Mouse (Mus musculus): ENCODE measurements around the gene Ccdc84. TPM values are rescaled to one million over a fixed set of nuclear protein-coding genes. Genes with fewer than 3 reads are reported as not detected.
"Not testable (repeated sequence)": the region's sequence is repeated elsewhere in the genome, so short reads cannot be mapped to it uniquely, and the experiment has no call there.

Gene Ccdc84
- polyA plus RNA-seq (2016; fragmentation: Nextera tagmentation; extraction: Ambion mirVana): 21.6 and 28.4 TPM in 2 replicates

DNA sequence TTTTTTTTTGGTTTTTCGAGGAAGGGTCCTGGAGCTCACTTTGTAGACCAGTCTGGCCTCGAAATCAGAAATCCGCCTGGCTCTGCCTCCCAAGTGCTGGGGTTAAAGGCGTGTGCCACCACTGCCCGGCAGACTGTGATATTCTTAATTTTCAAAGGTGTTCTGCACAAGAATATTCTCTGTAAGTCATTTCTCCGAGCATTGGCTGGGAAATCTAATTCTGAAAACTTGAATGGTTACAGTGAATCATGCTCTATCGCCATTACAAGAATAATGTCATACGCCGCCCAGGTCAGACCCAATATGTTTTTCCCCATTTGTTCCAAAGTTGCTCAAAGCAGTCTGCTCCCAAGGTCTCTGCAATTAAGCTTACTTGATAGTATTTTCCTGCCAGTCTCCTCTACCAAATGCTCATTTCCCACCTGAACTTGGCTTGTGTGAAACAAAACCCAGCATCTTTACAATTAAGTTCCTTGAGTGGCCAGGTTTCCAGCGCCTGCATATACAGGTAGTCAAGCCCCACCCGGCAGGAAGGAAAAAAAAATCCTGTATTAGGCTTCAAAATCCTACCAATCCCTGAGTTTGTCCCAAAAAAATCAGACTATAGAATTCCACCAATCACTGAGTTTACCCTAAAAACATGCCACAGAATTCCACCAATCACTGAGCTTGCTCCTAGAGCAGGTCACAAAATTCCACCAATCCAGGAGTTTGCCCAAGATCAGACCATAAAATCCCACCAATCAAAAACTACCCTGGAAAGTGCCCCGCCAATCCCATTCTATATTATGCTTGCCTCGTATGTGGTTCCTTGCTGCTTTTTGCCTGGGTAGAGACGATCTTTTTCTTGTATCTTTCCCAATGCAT, at the start of gene Ccdc84:
TSS of gene Ccdc84 (minus strand) at position 51 of the 867 bp plus-strand sequence.
- 80% methylated on average over 14 of the region's 14 CpGs for WGBS
- Histone ChIP-seq H3K4me1 (peaks cover 9% of the 10 kb centered on the region), H3K9me3 (no peaks in the 10 kb centered on the region), H3K27me3 (replicated peaks; ENCODE audit: low read depth, poor library complexity, severe bottlenecking) (no peaks in the 10 kb centered on the region), H3K36me3 (replicated peaks) (peaks cover 26% of the 10 kb centered on the region), H3K27ac (replicated peaks) (peak within 1 kb of the TSS; percentile 91), H3K4me3 (peak within 1 kb of the TSS; percentile 88)
- DNase-seq (ENCODE audit: low spot score): no peak

DNA sequence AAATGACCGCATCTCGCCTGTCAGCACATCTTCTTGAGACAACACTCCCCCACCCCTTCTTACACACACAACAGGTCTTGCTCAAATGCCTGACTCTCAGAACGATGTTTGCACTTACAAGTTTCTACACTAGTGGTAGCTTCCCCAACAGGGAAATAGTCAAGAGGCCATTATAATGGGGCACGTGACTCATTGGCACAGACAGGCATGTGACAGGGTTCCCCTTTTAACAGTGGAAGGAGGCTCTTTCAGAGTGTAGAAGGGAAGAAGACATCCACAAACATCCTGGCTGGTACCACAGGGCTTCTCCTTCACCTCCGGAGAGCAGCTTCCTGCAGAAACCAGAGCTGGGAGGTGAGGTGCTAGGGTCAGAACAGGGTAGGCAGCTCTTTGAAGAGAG, 43.6 kb upstream of the Ccdc84 start:
- no peak for DNase-seq (ENCODE audit: low spot score)
- H3K36me3 ChIP-seq (replicated peaks): no peaks in the 10 kb centered on the region
- no peaks in the 10 kb centered on the region for H3K9me3 ChIP-seq
- H3K4me3 ChIP-seq: no peak overlapping the region
- peaks cover 9% of the 10 kb centered on the region; the same call in 1 of the 2 replicates for H3K27me3 ChIP-seq (replicated peaks; ENCODE audit: low read depth, poor library complexity, severe bottlenecking)
- H3K4me1 ChIP-seq: peaks cover 13% of the 10 kb centered on the region
- 82% methylated on average over 5 of the region's 5 CpGs for WGBS
- no peak overlapping the region for H3K27ac ChIP-seq (replicated peaks)

DNA sequence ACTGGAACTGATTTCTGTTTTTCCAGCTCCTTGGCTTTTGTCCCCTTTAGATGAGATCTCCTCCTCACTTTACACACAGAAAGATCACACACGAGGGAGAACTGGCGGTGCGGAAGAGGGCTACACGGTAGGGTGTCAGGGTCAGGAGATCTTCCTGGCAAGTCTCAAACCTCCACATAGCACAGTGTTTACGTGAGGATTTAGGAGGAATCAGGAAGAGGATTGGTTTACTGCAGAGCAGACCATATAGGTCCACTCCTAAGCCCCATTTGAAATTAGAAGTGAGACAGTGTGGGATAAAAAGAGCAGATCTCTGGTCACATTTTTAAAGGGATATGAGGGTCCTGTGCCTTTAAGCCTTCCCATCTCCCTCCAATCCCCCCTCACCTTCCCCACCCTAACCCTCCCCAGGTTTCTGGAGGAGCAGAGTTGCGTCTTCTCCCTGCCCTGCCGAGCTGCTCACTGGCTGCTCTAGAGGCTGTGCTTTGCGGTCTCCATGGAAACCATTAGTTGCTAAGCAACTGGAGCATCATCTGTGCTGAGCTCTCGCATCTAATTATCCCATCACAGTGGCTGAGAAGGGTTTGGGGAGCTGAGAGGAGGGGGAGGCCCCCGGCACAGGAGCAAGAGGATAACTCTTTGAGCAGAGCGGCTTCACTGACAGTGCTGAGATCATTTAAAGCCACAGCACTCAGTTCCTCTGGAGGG, 38.8 kb upstream of the Ccdc84 start:
- H3K36me3 ChIP-seq (replicated peaks): no peaks in the 10 kb centered on the region
- no peaks in the 10 kb centered on the region for H3K9me3 ChIP-seq
- peak overlapping the region; percentile 70 for H3K27ac ChIP-seq (replicated peaks)
- WGBS: 4% methylated on average over 11 of the region's 11 CpGs
- H3K4me3 ChIP-seq: peak overlapping the region; percentile 17; the same call in 1 of the 2 replicates
- H3K27me3 ChIP-seq (replicated peaks; ENCODE audit: low read depth, poor library complexity, severe bottlenecking): peaks cover 46% of the 10 kb centered on the region
- H3K4me1 ChIP-seq: peaks cover 38% of the 10 kb centered on the region
- DNase-seq (ENCODE audit: low spot score): peak; percentile 84

DNA sequence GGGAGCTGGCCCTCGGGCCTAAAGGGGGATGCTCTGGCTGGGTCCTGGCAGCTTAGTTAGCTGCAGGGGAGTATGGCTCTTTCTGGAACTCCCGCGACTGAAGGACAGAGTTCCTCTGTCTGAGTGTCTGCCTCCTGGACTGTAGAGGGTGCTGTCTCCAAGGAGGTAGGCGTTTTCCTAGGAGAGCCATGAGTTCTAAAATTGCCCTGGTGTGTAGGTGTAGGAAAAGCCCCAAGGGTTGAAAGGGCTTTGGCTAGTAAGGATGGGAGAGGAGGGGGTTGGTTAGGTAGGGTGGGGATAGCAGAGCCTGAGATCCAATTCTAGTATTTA, 36.5 kb upstream of the Ccdc84 start, which contains the start of gene Upk2:
TSS of gene Upk2 (minus strand) at position 86 of the 330 bp plus-strand sequence.
- WGBS: 9% methylated on average over 4 of the region's 4 CpGs
- H3K9me3 ChIP-seq: no peaks in the 10 kb centered on the region
- H3K27me3 ChIP-seq (replicated peaks; ENCODE audit: low read depth, poor library complexity, severe bottlenecking): peaks cover 47% of the 10 kb centered on the region
- peak within 1 kb of the TSS; percentile 32 for H3K27ac ChIP-seq (replicated peaks)
- no peak within 1 kb of the TSS for H3K4me3 ChIP-seq
- H3K36me3 ChIP-seq (replicated peaks): no peaks in the 10 kb centered on the region
- H3K4me1 ChIP-seq: peaks cover 38% of the 10 kb centered on the region
- DNase-seq (ENCODE audit: low spot score): no peak

GRCm38 (mm10) chr9:44454132-44454890, 35.9 kb upstream of the Ccdc84 start:
- H3K9me3 ChIP-seq: no peaks in the 10 kb centered on the region
- WGBS: 4% methylated on average over 14 of the region's 14 CpGs
- H3K27me3 ChIP-seq (replicated peaks; ENCODE audit: low read depth, poor library complexity, severe bottlenecking): peaks cover 47% of the 10 kb centered on the region
- DNase-seq (ENCODE audit: low spot score): peak; percentile 86
- no peak overlapping the region for H3K4me3 ChIP-seq
- H3K36me3 ChIP-seq (replicated peaks): no peaks in the 10 kb centered on the region
- H3K27ac ChIP-seq (replicated peaks): peak overlapping the region; percentile 32
- H3K4me1 ChIP-seq: peaks cover 38% of the 10 kb centered on the region

- DNase-seq (ENCODE audit: low spot score): no peak
- Histone ChIP-seq H3K9me3 (no peaks in the 10 kb centered on the region), H3K27me3 (replicated peaks; ENCODE audit: low read depth, poor library complexity, severe bottlenecking) (peaks cover 28% of the 10 kb centered on the region), H3K36me3 (replicated peaks) (no peaks in the 10 kb centered on the region), H3K27ac (replicated peaks) (no peak overlapping the region), H3K4me3 (no peak overlapping the region), H3K4me1 (peaks cover 19% of the 10 kb centered on the region)
Measured at GRCm38 (mm10) chr9:44450387-44450786, 32.0 kb upstream of the Ccdc84 start.

- H3K4me3 ChIP-seq; H3K36me3 ChIP-seq (replicated peaks); H3K4me1 ChIP-seq; H3K27me3 ChIP-seq (replicated peaks; ENCODE audit: low read depth, poor library complexity, severe bottlenecking); H3K9me3 ChIP-seq; DNase-seq (ENCODE audit: low spot score); H3K27ac ChIP-seq (replicated peaks): not testable (repeated sequence)
- WGBS: 86% methylated on average over 7 of the region's 7 CpGs
Measured at GRCm38 (mm10) chr9:44444402-44445025, 26.1 kb upstream of the Ccdc84 start.

- Histone ChIP-seq H3K9me3 (no peaks in the 10 kb centered on the region), H3K27ac (replicated peaks) (no peak within 1 kb of the TSS), H3K4me3 (no peak within 1 kb of the TSS), H3K4me1 (peaks cover under 1% of the 10 kb centered on the region; the same call in 1 of the 2 replicates), H3K36me3 (replicated peaks) (no peaks in the 10 kb centered on the region), H3K27me3 (replicated peaks; ENCODE audit: low read depth, poor library complexity, severe bottlenecking) (no peaks in the 10 kb centered on the region)
- 77% methylated on average over 19 of the region's 19 CpGs for WGBS
- DNase-seq (ENCODE audit: low spot score): no peak
Measured at GRCm38 (mm10) chr9:44440961-44441360, 22.6 kb upstream of the Ccdc84 start, which contains the start of gene Foxr1. TSS of gene Foxr1 (minus strand) at chr9:44441136.

DNA sequence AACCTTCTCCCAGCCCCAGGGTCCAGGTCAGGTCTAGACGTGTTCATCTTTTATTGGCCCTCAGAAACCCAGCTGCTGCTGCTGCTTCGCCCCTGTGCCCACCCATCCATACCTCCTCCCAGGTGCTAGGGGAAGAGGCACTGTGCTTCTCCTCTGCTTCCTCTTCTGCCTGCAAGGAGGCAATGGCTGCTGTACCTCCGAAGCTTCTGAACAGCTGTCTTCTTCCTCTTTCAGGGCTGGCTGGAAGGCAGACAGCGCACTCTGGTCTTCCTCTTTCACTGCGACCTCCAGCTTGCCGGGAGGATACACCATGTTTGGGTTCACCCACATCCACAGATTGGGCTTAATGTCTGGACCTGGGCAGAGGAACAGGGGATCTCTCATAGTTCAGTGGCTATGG, 17.4 kb upstream of the Ccdc84 start:
- peaks cover 11% of the 10 kb centered on the region for H3K4me1 ChIP-seq
- no peak for DNase-seq (ENCODE audit: low spot score)
- H3K36me3 ChIP-seq (replicated peaks): no peaks in the 10 kb centered on the region
- 0 out of 2 replicates have a peak overlapping the region, but pooled peaks have one; percentile 26 for H3K27ac ChIP-seq (replicated peaks)
- H3K9me3 ChIP-seq: no peaks in the 10 kb centered on the region
- 79% methylated on average over 6 of the region's 6 CpGs for WGBS
- H3K4me3 ChIP-seq: no peak overlapping the region
- H3K27me3 ChIP-seq (replicated peaks; ENCODE audit: low read depth, poor library complexity, severe bottlenecking): no peaks in the 10 kb centered on the region

GRCm38 (mm10) chr9:44432577-44433185, 14.3 kb upstream of the Ccdc84 start:
- no peak for DNase-seq (ENCODE audit: low spot score)
- H3K4me3 ChIP-seq: no peak overlapping the region
- peaks cover 11% of the 10 kb centered on the region for H3K4me1 ChIP-seq
- no peaks in the 10 kb centered on the region for H3K27me3 ChIP-seq (replicated peaks; ENCODE audit: low read depth, poor library complexity, severe bottlenecking)
- H3K27ac ChIP-seq (replicated peaks): no peak overlapping the region
- no peaks in the 10 kb centered on the region for H3K9me3 ChIP-seq
- WGBS: 52% methylated on average over 5 of the region's 5 CpGs
- H3K36me3 ChIP-seq (replicated peaks): no peaks in the 10 kb centered on the region

DNA sequence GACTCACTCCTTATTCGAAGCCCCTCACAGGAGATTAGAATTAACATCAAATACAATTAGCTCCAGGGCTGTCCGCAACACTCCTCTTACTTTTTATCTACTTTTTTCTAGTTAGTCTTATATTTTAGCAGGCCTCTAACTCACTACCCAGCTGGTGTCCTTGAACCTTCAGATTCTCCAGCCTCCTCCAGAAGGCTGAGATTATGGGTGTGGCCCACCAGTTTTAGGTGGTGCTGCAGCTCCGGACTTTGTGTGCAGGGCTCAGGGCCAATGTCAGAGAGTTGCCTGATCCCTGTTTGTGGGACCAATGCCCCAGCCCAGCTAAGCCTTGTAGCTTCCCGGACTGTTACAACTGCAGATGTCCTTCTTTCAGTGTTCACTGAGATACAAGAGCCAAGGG, 5.2 kb upstream of the Ccdc84 start:
- no peak for DNase-seq (ENCODE audit: low spot score)
- H3K4me3 ChIP-seq: no peak overlapping the region
- 89% methylated on average over 4 of the region's 4 CpGs for WGBS
- H3K36me3 ChIP-seq (replicated peaks): no peaks in the 10 kb centered on the region
- H3K27me3 ChIP-seq (replicated peaks; ENCODE audit: low read depth, poor library complexity, severe bottlenecking): no peaks in the 10 kb centered on the region
- no peaks in the 10 kb centered on the region for H3K9me3 ChIP-seq
- no peaks in the 10 kb centered on the region for H3K4me1 ChIP-seq
- no peak overlapping the region for H3K27ac ChIP-seq (replicated peaks)

All from embryonic facial prominence, embryonic 10.5 days (tissue).